Mouse (Mus musculus) left cerebral cortex, adult 9 months (tissue): Measurements from ENCODE around the gene Spc25.
A peak's percentile ranks its signal among the peaks of the same experiment; 100 is the strongest.

Experiments used
- DNase-seq, 2 experiments: peaks; one replicate each; pipeline ENCODE4 v3.0.0; 2022; ENCODE audit warnings: low spot score in 2 of 2

Gene Spc25

GRCm38 (mm10) chr2:69187990-69188389 lies 18.0 kb downstream of the Spc25 start:
- no peak for DNase-seq

- DNase-seq: no peak
Observed at GRCm38 (mm10) chr2:69179721-69180120, 26.3 kb downstream of the Spc25 start.

GRCm38 (mm10) chr2:69175296-69175695 lies 30.7 kb downstream of the Spc25 start:
- DNase-seq: peak in 1 of 2 experiments; percentile 33

GRCm38 (mm10) chr2:69170395-69171077 lies 35.5 kb downstream of the Spc25 start:
- DNase-seq: no peak

- no peak for DNase-seq
Observed at GRCm38 (mm10) chr2:69158907-69159306, 47.1 kb downstream of the Spc25 start.

GRCm38 (mm10) chr2:69156283-69156682 lies 49.7 kb downstream of the Spc25 start:
- DNase-seq: no peak

- no peak for DNase-seq
Observed at GRCm38 (mm10) chr2:69155861-69156260, 50.1 kb downstream of the Spc25 start.

GRCm38 (mm10) chr2:69150841-69151240 lies 55.2 kb downstream of the Spc25 start:
- no peak for DNase-seq

- no peak for DNase-seq
Observed at GRCm38 (mm10) chr2:69149154-69149553, 56.8 kb downstream of the Spc25 start.

- no peak for DNase-seq
Observed at GRCm38 (mm10) chr2:69148691-69149090, 57.3 kb downstream of the Spc25 start.
